Mouse (Mus musculus) liver, embryonic 14.5 days (tissue): ENCODE measurements around the gene Slc25a23.

Experiments
- CTCF ChIP-seq: IDR thresholded peaks from 2 replicates; pipeline ENCODE4 v1.5.1; 2016; ENCODE audit warnings: antibody characterized with exemption, low read depth, control low read depth
- EP300 ChIP-seq: IDR thresholded peaks from 2 replicates; pipeline ENCODE4 v1.6.1; 2016; ENCODE audit warnings: antibody characterized with exemption, low read depth

DNA sequence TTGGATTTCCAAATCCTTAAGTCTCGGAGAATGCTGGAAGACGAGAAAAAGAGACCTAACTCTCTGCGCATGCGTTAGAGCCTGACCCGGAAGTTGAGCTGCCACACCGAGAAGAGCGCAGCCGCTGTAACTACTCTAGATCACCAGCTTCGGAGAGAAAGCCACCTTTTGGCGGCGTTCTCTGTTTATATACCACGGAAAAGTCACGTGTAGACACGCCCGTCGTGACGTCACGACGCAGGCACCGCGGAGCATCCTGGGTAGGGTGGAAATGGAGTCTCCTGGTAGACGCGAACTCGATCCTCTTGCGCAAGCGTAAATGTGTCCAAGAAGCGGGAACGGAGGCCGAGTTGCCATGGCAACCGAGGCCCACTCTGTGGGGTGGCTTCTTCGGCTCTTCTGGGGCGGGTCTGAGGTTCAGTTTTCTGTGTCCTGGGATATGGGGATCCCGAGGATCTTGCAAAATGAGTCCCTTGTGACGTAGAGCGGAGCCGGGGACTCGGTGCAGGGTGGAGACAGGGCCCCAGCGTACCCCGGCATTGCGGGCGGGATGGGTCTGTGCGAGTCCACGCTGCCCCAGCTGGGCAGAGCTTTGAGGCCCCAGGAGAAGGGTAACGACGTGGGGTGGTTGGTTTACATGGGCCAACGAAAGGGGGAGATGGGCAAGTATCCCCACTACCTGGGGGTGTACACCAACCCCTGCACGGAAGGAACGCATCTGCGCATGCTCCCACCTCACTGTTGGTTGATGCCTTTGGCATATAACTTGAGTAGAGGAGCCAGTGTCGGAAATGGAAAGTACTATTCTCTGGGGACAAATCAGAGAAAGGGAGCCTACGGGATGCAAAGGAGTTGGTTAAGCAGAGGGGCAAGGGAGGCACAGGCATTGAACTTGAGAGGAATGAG, 48.2 kb downstream of the Slc25a23 start, which contains the start of the genes Gtf2f1 and Gm17949:
- TF ChIP-seq CTCF: peak; percentile 35
- no peak; the same call in 1 of the 2 replicates for TF ChIP-seq EP300
